In the genomic region with DNA sequence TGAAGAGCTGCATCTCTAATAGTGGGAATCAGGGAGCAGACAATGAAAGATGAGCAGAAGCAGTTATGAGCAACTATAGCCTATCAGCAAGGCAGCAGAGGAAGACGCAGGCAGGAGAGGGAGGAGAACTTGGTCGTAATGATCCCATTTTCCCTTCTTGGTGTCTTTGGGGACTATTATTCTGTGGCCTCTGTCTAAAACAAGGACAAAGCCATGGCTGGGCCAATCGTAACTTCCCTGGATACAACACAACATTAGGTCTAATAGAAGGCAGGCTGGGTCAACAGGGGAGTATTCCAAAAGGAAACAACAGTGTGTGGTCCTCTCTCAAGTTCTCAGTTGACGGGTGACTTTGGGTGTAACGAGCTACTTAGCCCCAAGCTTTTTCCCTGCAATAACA, we compare ENCODE assay signal across 19 mouse cellular contexts.
"Had no signal": no experiment of that assay in that cellular context is flagged by ENCODE, and none has a peak within 500 bp of the region (broad histone marks: within the 10 kb centered on the region; RNA-seq: fewer than 3 reads in every experiment).

No protein-coding gene starts in this region.

- DNase-seq: lung, embryonic 14.5 days; lung, postnatal 10 days; lung, postnatal 4 days; midbrain, embryonic 14.5 days; retina, postnatal 1 day; right cerebral cortex, postnatal 25 days; right cerebral cortex, postnatal 4 days; spleen, adult 18-20 months; thymus, adult 2 months; thymus, postnatal 25 days; thymus, postnatal 4 days had no signal

- H3K9ac ChIP-seq: lung, embryonic 14.5 days; midbrain, embryonic 12.5 days; neural tube, embryonic 13.5 days; neural tube, embryonic 15.5 days; stomach, embryonic 15.5 days had no signal

- H3K4me3 ChIP-seq: midbrain, embryonic 10.5 days; midbrain, embryonic 12.5 days; myocyte; neural tube, embryonic 13.5 days; neural tube, embryonic 15.5 days; stomach, embryonic 15.5 days had no signal

- ATAC-seq: midbrain, embryonic 16.5 days had no signal

- H3K4me1 ChIP-seq: midbrain, embryonic 10.5 days; midbrain, embryonic 12.5 days; neural tube, embryonic 13.5 days; neural tube, embryonic 15.5 days; stomach, embryonic 15.5 days had no signal

- H3K27ac ChIP-seq: midbrain, embryonic 10.5 days; midbrain, embryonic 12.5 days; neural tube, embryonic 13.5 days; neural tube, embryonic 15.5 days; stomach, embryonic 15.5 days; stomach, postnatal 0 days had no signal

- H3K4me2 ChIP-seq: lung, embryonic 14.5 days; midbrain, embryonic 12.5 days; neural tube, embryonic 13.5 days; neural tube, embryonic 15.5 days; stomach, embryonic 15.5 days had no signal

- H3K27me3 ChIP-seq: midbrain, embryonic 12.5 days; neural tube, embryonic 13.5 days; neural tube, embryonic 15.5 days; stomach, embryonic 15.5 days had no signal

- H3K9me3 ChIP-seq: midbrain, embryonic 10.5 days; midbrain, embryonic 12.5 days; neural tube, embryonic 13.5 days; neural tube, embryonic 15.5 days; stomach, embryonic 15.5 days had no signal

- H3K36me3 ChIP-seq: midbrain, embryonic 10.5 days; midbrain, embryonic 12.5 days; neural tube, embryonic 13.5 days; neural tube, embryonic 15.5 days; stomach, embryonic 15.5 days had no signal
